In the genomic region with DNA sequence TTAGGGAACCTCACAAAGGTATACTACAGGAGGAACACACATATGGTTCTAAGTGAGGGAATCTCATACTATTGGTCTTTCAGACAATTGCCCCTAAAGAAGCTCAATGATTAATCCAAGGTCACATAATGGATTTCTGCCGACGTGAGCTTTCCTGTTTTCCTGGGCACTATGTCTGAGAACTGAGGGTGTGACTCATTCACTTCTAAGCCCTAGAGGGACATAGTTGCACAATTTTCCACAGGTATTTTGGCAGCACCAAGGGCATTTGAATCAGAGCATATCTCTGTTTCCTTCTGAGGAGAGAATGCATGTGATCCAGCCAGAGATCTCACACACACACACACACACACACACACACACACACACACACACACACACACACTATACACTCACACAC, we compare ENCODE assay signal across 13 mouse cellular contexts.
DNase-seq lines count a peak whose midpoint lies in the region.
"Had no signal": no experiment of that assay in that cellular context is flagged by ENCODE, and none has a peak within 500 bp of the region (broad histone marks: within the 10 kb centered on the region; RNA-seq: fewer than 3 reads in every experiment).

No protein-coding gene starts in this region.

- peak; percentile 11 for DNase-seq in adrenal gland, postnatal 10 days
- DNase-seq in adrenal gland, adult 18-20 months (ENCODE audit: low spot score in 2 of 2): no peak
- DNase-seq in kidney, postnatal 14 days: peak; percentile 15
- DNase-seq in kidney, postnatal 10 days: no peak
- peak; percentile 83 for DNase-seq in fibroblast of lung, adult 2 months (ENCODE audit: low read depth)
- DNase-seq in lung, postnatal 25 days (ENCODE audit: low spot score): peak; percentile 71
- no peak for DNase-seq in thymus, postnatal 36 days
- no peak for DNase-seq in thymus, adult 18-20 months
- DNase-seq: B cell, adult 2 months; cerebellum, postnatal 25 days; gastrocnemius, postnatal 36 days; heart, postnatal 4 days; right cerebral cortex, postnatal 14 days had no signal

Comparison
In these comparisons a context has a peak if more than half of its experiments do, and no peak if none do; other contexts are left out.
1. DNase-seq: peak in adrenal gland, postnatal 10 days (single experiment), kidney, postnatal 14 days (single experiment), fibroblast of lung, adult 2 months (single experiment) and lung, postnatal 25 days (single experiment); none in adrenal gland, adult 18-20 months (0 of 2), kidney, postnatal 10 days (single experiment), thymus, postnatal 36 days (0 of 2) and thymus, adult 18-20 months (0 of 2).